Mouse (Mus musculus): Measurements from ENCODE around the gene Spdye4a.

Gene Spdye4a

GRCm38 (mm10) chr5:143226790-143227189 lies at the start of gene Spdye4a:
Spdye4a (minus strand) TSS chr5:143226890.
- no peak for DNase-seq

DNA sequence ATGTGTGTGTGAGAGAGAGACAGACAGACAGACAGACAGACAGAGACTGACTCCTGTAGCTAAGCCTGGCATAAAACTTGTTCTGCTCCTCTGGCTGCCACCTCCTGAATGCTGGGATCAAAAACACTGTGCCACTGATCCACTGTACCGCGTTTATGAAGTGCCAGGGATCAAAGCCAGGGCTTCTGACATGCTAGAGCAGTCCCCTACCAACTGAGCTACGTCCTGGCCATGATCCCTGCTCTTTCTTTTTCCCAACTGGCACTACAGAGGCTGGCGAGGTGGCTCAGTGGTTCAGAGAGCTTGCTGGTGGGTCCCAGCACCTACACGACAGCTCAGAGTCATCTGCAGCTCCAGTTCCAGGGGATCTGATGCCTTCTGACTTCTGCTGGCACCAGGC lies 49.1 kb upstream of the Spdye4a start:
- no peak for DNase-seq

- DNase-seq: no peak
These were observed 46.0 kb upstream of the Spdye4a start for GRCm38 (mm10) chr5:143272540-143273330.

- DNase-seq: no peak
These were observed 45.4 kb upstream of the Spdye4a start for GRCm38 (mm10) chr5:143272108-143272507.

DNA sequence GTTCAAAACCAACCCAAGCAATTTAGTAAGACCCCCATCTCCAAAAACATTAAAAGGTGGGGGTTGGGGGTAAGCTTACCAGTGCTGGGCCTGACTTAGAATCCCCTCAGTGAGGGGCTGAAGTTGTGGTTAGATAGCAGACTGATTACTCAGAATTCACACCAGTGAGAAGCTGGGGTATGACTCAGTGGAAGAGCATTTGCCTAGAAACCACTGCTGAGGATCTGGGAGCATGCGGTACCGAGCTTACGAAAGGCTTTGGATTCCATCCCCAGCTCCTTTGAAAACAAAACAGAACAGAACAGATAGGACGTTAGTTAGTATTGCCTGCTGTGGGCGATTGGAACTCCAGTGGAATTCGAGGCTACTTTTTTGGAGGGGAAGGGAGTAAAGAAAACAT lies 45.0 kb upstream of the Spdye4a start:
- DNase-seq: no peak

GRCm38 (mm10) chr5:143270151-143270519 lies 43.4 kb upstream of the Spdye4a start:
- no peak for DNase-seq

DNA sequence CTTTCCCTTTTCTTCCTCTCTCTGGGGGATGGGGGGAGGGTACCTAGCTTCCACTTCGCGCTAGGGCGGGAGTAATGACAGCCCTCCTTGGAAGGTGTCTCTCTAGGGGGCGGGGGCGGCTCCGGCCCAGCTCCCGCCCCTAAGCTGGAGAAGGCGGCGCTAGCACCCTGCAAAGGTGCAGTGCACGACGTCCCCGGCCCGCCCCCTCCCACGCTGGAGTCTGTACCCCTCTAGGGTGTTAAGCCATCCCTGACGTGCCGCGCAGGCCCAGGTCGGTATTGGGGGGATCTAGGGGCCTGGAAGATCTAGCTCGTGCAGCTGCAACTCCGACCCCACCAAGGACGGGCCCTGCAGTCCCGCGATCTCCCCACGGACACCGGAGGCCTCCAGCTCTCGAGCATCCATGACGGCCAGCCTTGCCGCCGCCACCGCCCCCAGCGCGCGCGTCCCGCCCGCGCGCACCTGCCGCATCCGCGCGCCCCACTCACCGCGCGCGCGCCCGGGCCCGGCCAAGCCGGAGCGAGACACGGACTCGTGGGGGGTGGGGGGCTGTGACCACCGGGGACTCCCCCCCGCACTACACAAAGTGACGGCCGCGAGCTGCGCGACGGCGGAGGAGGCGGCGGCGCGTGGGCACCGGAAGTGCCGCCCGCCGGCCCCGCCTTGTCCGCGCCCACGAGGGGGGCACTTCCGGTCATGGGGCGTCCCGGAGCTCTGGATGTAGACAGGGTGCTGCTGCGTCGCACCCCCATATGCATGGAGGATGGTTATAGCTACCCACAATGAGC lies 42.9 kb upstream of the Spdye4a start, which contains the start of gene Zfp316:
Zfp316 (minus strand) TSS at position 660 of the 788 bp plus-strand sequence.
- peak; percentile 64 for DNase-seq

- DNase-seq: no peak
These were observed 42.3 kb upstream of the Spdye4a start for GRCm38 (mm10) chr5:143268985-143269362.

- DNase-seq: no peak
These were observed 40.1 kb upstream of the Spdye4a start for GRCm38 (mm10) chr5:143266794-143267193.

DNA sequence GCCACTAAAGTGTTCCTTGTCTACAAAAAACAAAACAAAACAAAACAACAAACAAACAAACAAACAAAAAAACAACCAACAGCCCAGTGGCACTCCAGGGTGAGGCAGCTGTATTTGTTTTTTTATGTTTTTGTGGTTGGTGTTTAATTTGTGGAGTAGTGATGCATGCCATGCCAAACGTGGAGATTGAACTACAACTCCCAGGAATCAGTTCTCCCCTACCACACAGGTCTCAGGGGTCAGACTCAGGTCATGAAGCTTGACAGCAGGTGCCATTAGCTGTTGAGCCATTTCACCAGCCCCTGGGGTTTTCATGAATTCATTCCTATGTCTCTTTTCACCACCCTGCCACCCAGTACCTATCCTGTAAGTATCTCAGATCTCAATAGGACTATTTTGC lies 38.7 kb upstream of the Spdye4a start:
- DNase-seq: no peak

- DNase-seq: no peak
These were observed 38.0 kb upstream of the Spdye4a start for GRCm38 (mm10) chr5:143264689-143265088.

DNA sequence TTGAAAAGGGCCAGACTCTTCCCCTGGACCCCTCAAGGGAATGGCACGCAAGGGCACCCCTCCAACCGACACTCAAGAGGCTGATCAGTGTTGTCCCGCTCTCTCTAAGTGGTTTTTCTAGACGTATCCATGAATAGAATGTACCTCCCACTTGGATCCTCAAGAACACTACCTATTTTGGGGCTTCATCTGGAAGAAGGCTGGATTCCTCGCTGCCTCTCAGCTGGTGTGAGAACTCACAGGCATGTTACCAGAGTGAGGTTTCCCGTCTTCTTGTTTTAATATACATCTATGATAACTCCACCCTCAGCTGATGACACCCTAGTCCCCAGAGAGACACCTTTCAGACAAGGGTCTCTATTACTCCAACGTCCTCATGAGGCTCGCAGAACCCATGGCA lies 34.9 kb upstream of the Spdye4a start:
- no peak for DNase-seq

GRCm38 (mm10) chr5:143255802-143256201 lies 29.1 kb upstream of the Spdye4a start:
- no peak for DNase-seq

DNA sequence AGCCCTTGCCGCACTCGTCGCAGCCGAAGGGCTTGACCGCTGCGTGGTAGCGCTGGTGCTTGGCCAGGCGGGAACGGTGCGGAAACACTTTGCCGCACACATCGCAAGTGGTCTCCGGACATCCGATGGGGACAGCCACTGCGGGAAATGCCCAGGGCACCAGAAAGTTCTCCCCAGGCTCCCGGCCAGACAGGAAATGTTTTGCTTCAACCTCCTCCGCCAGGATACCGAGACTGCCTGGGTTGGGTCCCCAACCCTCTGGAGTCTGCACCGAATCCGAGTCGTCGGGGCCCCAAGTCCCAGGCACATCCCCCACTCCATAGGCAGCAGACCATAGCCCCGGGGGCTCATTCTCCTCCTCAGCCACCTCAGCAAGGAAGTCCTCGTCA lies 28.4 kb upstream of the Spdye4a start:
- no peak for DNase-seq

GRCm38 (mm10) chr5:143254487-143255130 lies 27.9 kb upstream of the Spdye4a start:
- no peak for DNase-seq

DNA sequence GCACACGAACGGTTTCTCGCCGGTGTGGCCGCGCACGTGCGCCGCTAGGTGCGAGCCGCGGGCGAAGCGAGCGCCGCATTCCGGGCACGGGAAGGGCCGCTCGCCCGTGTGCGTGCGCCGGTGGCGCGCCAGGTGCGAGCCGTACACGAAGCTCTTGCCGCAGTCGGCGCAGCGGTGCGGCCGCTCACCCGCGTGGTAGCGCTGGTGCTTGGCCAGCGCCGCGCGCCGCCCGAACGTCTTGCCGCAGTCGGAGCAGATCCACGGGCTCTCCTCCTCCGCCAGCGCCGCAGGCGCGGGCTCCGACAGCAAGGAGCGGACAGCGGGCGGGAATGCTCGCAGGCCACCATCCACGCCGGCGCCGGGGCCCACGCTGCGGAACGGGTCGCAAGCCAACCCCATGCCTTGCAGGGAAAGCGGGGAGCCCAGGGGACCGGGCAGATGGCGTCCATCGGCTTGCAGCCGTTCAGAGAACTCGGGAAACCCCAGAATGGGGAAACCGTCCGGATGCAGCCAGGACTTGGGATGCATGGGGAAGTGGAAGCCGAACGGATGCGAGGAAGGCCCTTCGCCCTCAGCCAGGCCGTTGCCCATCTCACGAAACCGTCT lies 27.3 kb upstream of the Spdye4a start:
- DNase-seq: no peak

DNA sequence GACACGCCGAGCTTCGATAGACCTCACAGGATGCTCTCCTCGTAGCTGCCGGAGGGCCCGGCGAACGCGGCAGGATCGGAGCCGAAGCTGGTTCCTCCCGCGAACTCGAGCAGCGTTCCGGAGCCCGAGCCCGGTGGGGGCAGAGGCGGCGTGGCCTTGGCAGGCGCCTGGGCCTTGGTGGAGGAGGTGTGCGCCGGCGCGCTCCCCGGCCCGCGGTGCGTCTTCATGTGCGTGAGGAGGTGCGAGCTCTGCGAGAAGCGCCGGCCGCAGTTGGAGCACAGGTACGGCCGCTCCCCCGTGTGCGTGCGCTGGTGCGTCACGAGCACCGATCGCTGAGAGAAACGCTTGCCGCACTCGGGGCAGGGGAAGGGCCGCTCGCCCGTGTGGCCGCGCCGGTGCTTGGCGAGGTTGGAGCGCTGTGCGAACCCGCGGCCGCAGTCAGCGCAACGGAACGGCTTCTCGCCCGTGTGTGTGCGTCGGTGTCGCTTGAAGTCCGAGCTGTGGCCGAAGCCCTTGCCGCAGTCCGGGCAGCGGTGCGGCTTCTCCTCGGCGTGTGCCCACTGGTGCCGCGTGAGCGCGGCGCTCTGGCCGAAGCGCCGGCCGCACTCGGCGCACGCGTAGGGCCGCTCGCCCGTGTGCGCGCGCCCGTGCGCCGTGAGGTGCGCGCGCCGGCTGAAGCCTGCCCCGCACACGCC lies 26.6 kb upstream of the Spdye4a start:
- no peak for DNase-seq

- DNase-seq: no peak
These were observed 26.1 kb upstream of the Spdye4a start for GRCm38 (mm10) chr5:143252791-143253185.

DNA sequence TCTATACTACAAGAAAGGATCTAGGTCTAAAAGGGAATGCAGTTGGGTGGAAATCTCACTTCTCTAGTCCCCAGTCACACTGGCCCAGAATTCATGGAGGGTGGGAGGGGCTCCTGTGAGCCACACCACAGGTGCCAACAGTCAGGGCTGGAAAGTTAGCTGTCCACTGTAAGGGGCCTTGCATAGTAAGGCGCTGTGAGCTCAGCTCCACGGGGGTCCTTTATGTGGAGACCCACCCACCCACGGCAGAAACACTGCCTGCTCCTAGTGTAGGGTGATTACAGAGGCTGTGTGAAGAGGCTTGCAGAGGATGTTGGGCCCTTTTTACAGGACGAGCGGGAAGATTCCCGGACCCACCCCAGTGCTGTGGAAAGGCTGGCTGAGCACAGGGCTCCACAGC lies 25.3 kb upstream of the Spdye4a start:
- no peak for DNase-seq

DNA sequence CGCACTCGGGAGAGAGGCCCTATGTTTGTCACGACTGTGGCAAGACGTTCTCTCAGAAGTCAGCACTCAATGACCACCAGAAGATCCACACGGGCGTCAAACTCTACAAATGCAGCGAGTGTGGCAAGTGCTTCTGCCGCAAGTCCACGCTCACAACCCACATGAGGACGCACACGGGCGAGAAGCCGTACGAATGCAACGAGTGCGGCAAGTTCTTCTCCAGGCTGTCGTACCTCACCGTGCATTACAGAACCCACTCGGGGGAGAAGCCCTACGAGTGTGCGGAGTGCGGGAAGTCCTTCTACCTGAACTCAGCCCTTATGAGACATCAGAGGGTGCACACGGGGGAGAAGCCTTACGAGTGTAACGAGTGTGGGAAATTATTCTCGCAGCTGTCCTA lies 18.2 kb upstream of the Spdye4a start:
- DNase-seq: no peak

GRCm38 (mm10) chr5:143236036-143236435 lies 9.3 kb upstream of the Spdye4a start:
- DNase-seq: no peak

- peak; percentile 96 for DNase-seq
These were observed 8.5 kb upstream of the Spdye4a start, which contains the start of gene Zfp12 for GRCm38 (mm10) chr5:143235028-143235693. Zfp12 (plus strand) TSS chr5:143235163.
